Mouse (Mus musculus) liver, adult 2 months (tissue): ENCODE results near the gene Vwa2. TPM values are rescaled to one million over a fixed set of nuclear protein-coding genes. Genes with fewer than 3 reads are reported as not detected.
A peak's percentile ranks its signal among the peaks of the same experiment; 100 is the strongest.

Source experiments
- DNase-seq: peaks from one replicate; pipeline ENCODE4 v3.0.0-alpha.2; 2011; ENCODE audit warnings: low read depth, low spot score; ENCODE audit errors: extremely low read depth
- H3K27ac ChIP-seq: fragments of 200-500 bp; replicated peaks from 2 replicates; pipeline ENCODE4 v1.5.1; 2012; ENCODE audit warnings: low read depth, mild to moderate bottlenecking, control low read depth, inconsistent platforms, low read length; ENCODE audit not compliant: insufficient read depth
- H3K27me3 ChIP-seq: fragments of 200-500 bp; 2 replicates; pipeline ENCODE4 v1.6.1; 2012; ENCODE audit warnings: mild to moderate bottlenecking, moderate library complexity, low read length, inconsistent platforms; ENCODE audit not compliant: control insufficient read depth, insufficient read depth
- H3K36me3 ChIP-seq: fragments of 200-500 bp; 2 replicates; pipeline ENCODE4 v1.6.1; 2012; ENCODE audit warnings: low read length, inconsistent platforms; ENCODE audit not compliant: control insufficient read depth, insufficient read depth
- H3K4me1 ChIP-seq: fragments of 200-500 bp; 2 replicates; pipeline ENCODE4 v1.6.1; 2011; ENCODE audit warnings: low read length; ENCODE audit not compliant: control insufficient read depth, insufficient read depth
- H3K4me3 ChIP-seq: fragments of 200-500 bp; 2 replicates; pipeline ENCODE4 v1.5.1; 2011; ENCODE audit warnings: low read depth, mild to moderate bottlenecking, control low read depth, low read length, moderate library complexity; ENCODE audit not compliant: insufficient read depth
- H3K79me2 ChIP-seq: fragments of 200-500 bp; 2 replicates; pipeline ENCODE4 v1.6.1; 2012; ENCODE audit warnings: inconsistent platforms, mild to moderate bottlenecking, low read length, moderate library complexity; ENCODE audit not compliant: control insufficient read depth, insufficient read depth
- H3K9ac ChIP-seq: fragments of 200-500 bp; 2 replicates; pipeline ENCODE4 v1.6.1; 2012; ENCODE audit warnings: low read depth, mild to moderate bottlenecking, control low read depth, inconsistent platforms, low read length
- CTCF ChIP-seq: fragments of 200-500 bp; IDR thresholded peaks from 2 replicates; pipeline ENCODE4 v1.5.1; 2011; ENCODE audit warnings: low read depth, low read length, control low read depth
- POLR2A ChIP-seq: fragments of 200-500 bp; IDR thresholded peaks from 2 replicates; pipeline ENCODE4 v1.6.1; 2011; ENCODE audit warnings: low read length, control low read depth; ENCODE audit not compliant: insufficient read depth; ENCODE audit errors: extremely low read depth
- WGBS: fragments of 180-500 bp; shearing (Covaris S2); methylation state at CpG from one replicate; pipeline ENCODE4 v1.1.7; 2018; 5-methylcytosine and 5-hydroxymethylcytosine counted together
- polyA plus RNA-seq: library from polyadenylated mRNA; depleted of rRNA; stranded (reverse); fragments of >200 nt; gene quantifications from 2 replicates; pipeline ENCODE4 v1.2.3, GENCODE M21; 2012
- total RNA-seq: library from RNA; depleted of rRNA; stranded (reverse); fragments of >200 nt; gene quantifications from 2 replicates; pipeline ENCODE4 v1.2.3, GENCODE M21; 2014

Vwa2 gene
- total and polyA plus RNA-seq, 2 experiments: not detected

DNA sequence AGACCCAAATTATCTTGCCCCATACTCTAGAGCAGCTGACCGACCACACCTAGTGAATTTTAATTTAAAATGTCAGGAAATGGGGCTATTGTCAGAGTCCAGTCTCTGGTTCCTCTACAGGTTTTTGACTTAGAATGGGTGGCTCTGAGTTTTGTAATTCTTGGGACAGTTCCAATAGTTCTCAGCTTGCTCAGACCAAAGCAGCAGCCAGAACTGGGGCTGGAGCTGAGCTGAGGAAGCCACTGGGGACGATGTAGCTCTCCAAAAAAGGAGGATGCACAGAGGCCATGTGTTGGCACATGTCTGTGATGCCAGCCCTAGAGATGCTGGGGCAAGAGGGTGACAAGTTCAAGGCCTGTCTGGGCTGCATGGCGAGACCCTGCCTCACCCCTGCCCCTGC lies 55.3 kb downstream of the Vwa2 start:
- TF ChIP-seq CTCF: no peak
- no peak for TF ChIP-seq POLR2A
- no peaks in the 10 kb centered on the region for H3K36me3 ChIP-seq
- no peak overlapping the region for H3K27ac ChIP-seq
- H3K27me3 ChIP-seq: no peaks in the 10 kb centered on the region
- no peak for DNase-seq
- no peaks in the 10 kb centered on the region for H3K4me1 ChIP-seq
- 58% methylated on average over 3 of the region's 3 CpGs for WGBS
- H3K4me3 ChIP-seq: no peak overlapping the region
- H3K9ac ChIP-seq: no peak overlapping the region
- H3K79me2 ChIP-seq: no peaks in the 10 kb centered on the region

DNA sequence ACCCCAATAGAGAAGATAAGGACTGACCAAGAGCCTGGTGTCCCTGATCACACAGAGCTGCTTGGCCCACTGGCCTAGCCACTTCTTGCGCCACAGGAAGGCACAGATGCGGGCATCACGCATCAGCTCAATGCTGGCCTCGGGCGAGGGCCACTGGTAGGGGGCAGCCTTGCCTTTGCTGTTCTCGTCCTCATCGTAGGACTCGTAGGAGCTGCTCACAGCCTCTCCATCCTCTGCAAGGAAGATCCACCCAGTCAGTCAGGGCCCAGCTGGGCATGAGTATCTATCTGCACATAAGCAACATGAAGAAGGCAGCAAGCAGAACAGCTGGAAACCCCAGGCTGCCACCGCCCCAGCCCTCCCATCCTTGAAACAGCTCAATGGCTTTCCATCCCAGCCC lies 56.0 kb downstream of the Vwa2 start:
- DNase-seq: no peak
- H3K79me2 ChIP-seq: no peaks in the 10 kb centered on the region
- 0 out of 2 replicates have a peak, but pooled peaks have one; percentile 4 for TF ChIP-seq CTCF
- no peak for TF ChIP-seq POLR2A
- H3K4me1 ChIP-seq: no peaks in the 10 kb centered on the region
- no peak overlapping the region for H3K27ac ChIP-seq
- no peaks in the 10 kb centered on the region for H3K27me3 ChIP-seq
- no peak overlapping the region for H3K9ac ChIP-seq
- H3K4me3 ChIP-seq: no peak overlapping the region
- no peaks in the 10 kb centered on the region for H3K36me3 ChIP-seq
- 76% methylated on average over 9 of the region's 9 CpGs for WGBS

DNA sequence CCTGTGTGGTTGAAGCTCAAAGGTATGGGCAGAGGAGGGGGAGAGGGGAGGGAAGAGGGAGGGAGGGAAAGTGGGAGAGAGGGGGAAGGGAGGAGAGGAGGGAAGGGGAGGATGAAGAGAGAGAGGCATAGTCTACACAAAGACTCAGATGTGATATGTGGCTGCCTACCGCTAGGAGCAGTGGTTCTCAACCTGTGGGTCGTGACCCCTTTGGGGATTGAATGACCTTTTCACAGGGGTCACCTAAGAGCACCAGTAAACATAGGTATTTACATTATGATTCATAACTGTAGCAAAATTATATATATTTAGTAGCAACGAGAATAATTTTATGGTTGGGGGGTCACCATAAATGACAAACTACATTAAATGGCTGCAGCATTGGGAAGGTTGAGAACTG lies 59.8 kb downstream of the Vwa2 start:
- H3K79me2 ChIP-seq: no peaks in the 10 kb centered on the region
- no peak overlapping the region for H3K4me3 ChIP-seq
- DNase-seq: no peak
- H3K27ac ChIP-seq: no peak overlapping the region
- no peaks in the 10 kb centered on the region for H3K4me1 ChIP-seq
- H3K9ac ChIP-seq: no peak overlapping the region
- TF ChIP-seq POLR2A (no peak), CTCF (no peak)
- no peaks in the 10 kb centered on the region for H3K36me3 ChIP-seq
- H3K27me3 ChIP-seq: no peaks in the 10 kb centered on the region
- 74% methylated on average over 3 of the region's 3 CpGs for WGBS

DNA sequence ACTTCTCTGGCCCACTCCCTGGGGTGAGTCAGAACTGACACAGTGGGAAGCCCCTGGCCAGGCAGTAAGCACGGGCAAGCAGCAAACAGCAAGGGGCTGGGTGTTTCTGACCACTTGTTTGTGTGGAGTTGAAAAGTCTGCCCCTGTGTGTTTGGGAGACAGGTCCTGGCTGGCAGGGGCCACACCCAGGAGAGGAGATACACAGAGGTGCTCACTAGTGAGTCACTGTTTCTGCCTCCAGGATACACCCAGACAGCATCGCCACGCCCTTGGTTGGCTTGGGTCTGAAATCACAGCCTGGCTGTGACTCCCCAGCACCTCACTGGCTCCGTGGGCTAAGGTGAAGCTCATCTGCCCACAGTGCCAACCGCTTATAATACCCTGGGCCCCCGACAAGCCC lies 61.1 kb downstream of the Vwa2 start:
- H3K36me3 ChIP-seq: no peaks in the 10 kb centered on the region
- no peak for DNase-seq
- H3K27me3 ChIP-seq: no peaks in the 10 kb centered on the region
- TF ChIP-seq POLR2A: no peak
- no peak for TF ChIP-seq CTCF
- no peak overlapping the region for H3K4me3 ChIP-seq
- WGBS: 92% methylated on average over 6 of the region's 6 CpGs
- H3K4me1 ChIP-seq: no peaks in the 10 kb centered on the region
- no peak overlapping the region for H3K27ac ChIP-seq
- H3K79me2 ChIP-seq: no peaks in the 10 kb centered on the region
- H3K9ac ChIP-seq: no peak overlapping the region

DNA sequence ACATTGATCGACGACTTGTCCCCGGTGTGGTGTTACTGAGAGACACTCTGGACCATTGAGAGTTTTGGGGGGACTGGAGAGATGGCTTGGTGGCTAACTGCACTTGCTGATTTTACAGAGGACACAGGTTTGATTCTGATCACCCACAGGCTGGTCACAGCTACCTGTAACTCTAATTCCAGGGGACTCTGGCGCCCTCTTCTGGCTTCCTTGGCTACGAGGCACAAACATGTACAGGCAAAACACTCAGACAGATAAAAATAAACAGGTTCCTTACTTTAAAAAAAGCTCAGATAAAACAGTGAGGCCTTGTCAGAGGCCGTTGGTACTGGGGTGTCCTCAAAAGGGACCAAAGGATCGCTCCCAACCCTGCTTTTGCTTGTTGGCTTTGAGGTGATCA lies 61.7 kb downstream of the Vwa2 start:
- no peak for DNase-seq
- TF ChIP-seq POLR2A (no peak), CTCF (no peak; the same call in 1 of the 2 replicates)
- Histone ChIP-seq H3K79me2 (no peaks in the 10 kb centered on the region), H3K4me3 (no peak overlapping the region), H3K9ac (no peak overlapping the region), H3K36me3 (no peaks in the 10 kb centered on the region), H3K27ac (no peak overlapping the region), H3K27me3 (no peaks in the 10 kb centered on the region), H3K4me1 (no peaks in the 10 kb centered on the region)
- 90% methylated on average over 7 of the region's 7 CpGs for WGBS

DNA sequence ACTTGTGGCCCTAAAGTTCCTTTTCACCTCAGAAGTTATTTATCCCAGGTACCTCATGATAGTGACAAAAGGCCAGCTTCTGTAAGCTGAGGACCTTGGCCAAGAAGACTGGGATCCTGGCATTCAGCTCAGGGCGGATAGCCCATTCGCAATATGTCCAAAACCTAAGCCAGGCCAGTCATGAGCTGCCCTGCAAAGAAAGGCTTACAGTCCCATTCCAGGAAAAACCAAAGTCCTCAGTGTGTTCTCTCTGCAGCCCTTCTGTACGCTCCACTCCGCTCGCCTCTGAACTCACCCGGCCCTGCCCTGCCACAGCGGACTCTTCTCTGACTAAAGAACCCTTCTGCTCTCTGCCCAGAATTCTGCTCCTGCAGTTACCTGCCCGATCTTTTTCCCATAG lies 62.2 kb downstream of the Vwa2 start:
- H3K27ac ChIP-seq: no peak overlapping the region
- no peak overlapping the region for H3K4me3 ChIP-seq
- no peaks in the 10 kb centered on the region for H3K36me3 ChIP-seq
- no peaks in the 10 kb centered on the region for H3K79me2 ChIP-seq
- H3K27me3 ChIP-seq: no peaks in the 10 kb centered on the region
- H3K9ac ChIP-seq: no peak overlapping the region
- 93% methylated on average over 8 of the region's 8 CpGs for WGBS
- TF ChIP-seq POLR2A (no peak), CTCF (no peak)
- no peak for DNase-seq
- no peaks in the 10 kb centered on the region for H3K4me1 ChIP-seq
